12 mouse cellular contexts compared by ENCODE assay signal in the genomic region with DNA sequence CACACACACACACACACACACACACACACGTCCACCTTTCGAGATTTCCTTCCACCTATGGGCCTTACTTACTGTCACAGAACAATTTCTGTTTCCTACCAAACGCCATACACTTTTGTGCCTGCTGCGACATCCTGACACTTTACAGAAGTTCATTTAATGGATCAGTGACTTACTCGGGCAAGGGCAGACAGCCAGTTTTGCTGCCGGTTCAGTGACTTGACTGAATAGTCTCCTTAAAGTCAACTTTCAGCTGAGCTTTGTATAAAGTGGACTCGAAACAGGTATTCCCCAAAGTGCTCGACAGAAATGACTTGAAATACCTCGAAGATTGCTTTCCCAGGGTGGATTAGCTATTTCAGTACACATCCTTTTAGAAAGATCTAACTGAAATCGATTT.
A peak's percentile ranks its signal among the peaks of the same experiment; 100 is the strongest.
DNase-seq lines count a peak whose midpoint lies in the region; ATAC-seq and TF ChIP-seq lines count a peak whose summit lies in the region.
"Had no signal": no experiment of that assay in that cellular context is flagged by ENCODE, and none has a peak within 500 bp of the region (broad histone marks: within the 10 kb centered on the region; RNA-seq: fewer than 3 reads in every experiment).

No protein-coding gene starts in this region.

- no peak overlapping the region for H3K4me2 ChIP-seq in hindbrain, postnatal 0 days (ENCODE audit: low read depth, low read length)
- H3K4me2 ChIP-seq in hindbrain, embryonic 13.5 days: no peak overlapping the region
- H3K4me2 ChIP-seq in kidney, embryonic 16.5 days (replicated peaks; ENCODE audit: low read depth, low read length): peak overlapping the region; percentile 35

- peaks cover 8% of the 10 kb centered on the region for H3K4me1 ChIP-seq in hindbrain, postnatal 0 days (ENCODE audit: insufficient read depth, low read length)
- H3K4me1 ChIP-seq in hindbrain, embryonic 13.5 days (replicated peaks): peaks cover 47% of the 10 kb centered on the region
- H3K4me1 ChIP-seq in embryonic facial prominence, embryonic 10.5 days: peaks cover 88% of the 10 kb centered on the region
- H3K4me1 ChIP-seq in kidney, embryonic 16.5 days (ENCODE audit: insufficient read depth, low read length): peaks cover 93% of the 10 kb centered on the region

- ATAC-seq in hindbrain, postnatal 0 days: no peak
- no peak for ATAC-seq in hindbrain, embryonic 13.5 days (ENCODE audit: low FRiP score)
- ATAC-seq in kidney, embryonic 16.5 days (ENCODE audit: low FRiP score, low TSS enrichment): no peak
- no peak for ATAC-seq in megakaryocyte, adult 5-6 weeks (ENCODE audit: poor library complexity, severe bottlenecking)
- ATAC-seq: Patski had no signal

- H3K9me3 ChIP-seq in hindbrain, postnatal 0 days (ENCODE audit: low read length): no peaks in the 10 kb centered on the region
- no peaks in the 10 kb centered on the region for H3K9me3 ChIP-seq in hindbrain, embryonic 13.5 days
- H3K9me3 ChIP-seq in embryonic facial prominence, embryonic 10.5 days: no peaks in the 10 kb centered on the region
- H3K9me3 ChIP-seq in kidney, embryonic 16.5 days (ENCODE audit: low read length): no peaks in the 10 kb centered on the region
- H3K9me3 ChIP-seq: megakaryocyte, embryonic 14.5 days had no signal

- H3K27me3 ChIP-seq in hindbrain, postnatal 0 days (ENCODE audit: insufficient read depth, low read length): no peaks in the 10 kb centered on the region
- peaks cover 39% of the 10 kb centered on the region; the same call in 1 of the 2 replicates for H3K27me3 ChIP-seq in hindbrain, embryonic 13.5 days
- no peaks in the 10 kb centered on the region for H3K27me3 ChIP-seq in embryonic facial prominence, embryonic 10.5 days (replicated peaks; ENCODE audit: low read depth, poor library complexity, severe bottlenecking)
- no peaks in the 10 kb centered on the region for H3K27me3 ChIP-seq in kidney, embryonic 16.5 days (ENCODE audit: insufficient read depth, low read length)
- H3K27me3 ChIP-seq: CH12.LX; megakaryocyte, embryonic 14.5 days; Patski had no signal

- H3K36me3 ChIP-seq in hindbrain, postnatal 0 days (ENCODE audit: insufficient read depth, low read length): no peaks in the 10 kb centered on the region
- no peaks in the 10 kb centered on the region for H3K36me3 ChIP-seq in hindbrain, embryonic 13.5 days
- H3K36me3 ChIP-seq in embryonic facial prominence, embryonic 10.5 days (replicated peaks): peaks cover 56% of the 10 kb centered on the region
- H3K36me3 ChIP-seq in kidney, embryonic 16.5 days (ENCODE audit: insufficient read depth, low read length): no peaks in the 10 kb centered on the region

- H3K27ac ChIP-seq in hindbrain, postnatal 0 days: no peak overlapping the region
- no peak overlapping the region for H3K27ac ChIP-seq in hindbrain, embryonic 13.5 days
- H3K27ac ChIP-seq in embryonic facial prominence, embryonic 10.5 days (replicated peaks): peak overlapping the region; percentile 35
- peak overlapping the region; percentile 89 for H3K27ac ChIP-seq in kidney, embryonic 16.5 days (ENCODE audit: low read length)

- peak; percentile 66 for DNase-seq in hindbrain, postnatal 0 days (ENCODE audit: low spot score)
- peak; percentile 68 for DNase-seq in Muller cell, postnatal 12 days (ENCODE audit: inconsistent ontology term)
- no peak for DNase-seq in embryonic facial prominence, embryonic 10.5 days (ENCODE audit: low spot score)
- DNase-seq in layer of hippocampus, postnatal 36 days: no peak
- no peak for DNase-seq in layer of hippocampus, adult 9-11 months
- DNase-seq: thymus, adult 18-20 months had no signal

- WGBS in hindbrain, postnatal 0 days: 22% methylated on average over 10 of the region's 10 CpGs
- 23% methylated on average over 10 of the region's 10 CpGs for WGBS in hindbrain, embryonic 13.5 days
- whole genome bisulfite sequencing in embryonic facial prominence, embryonic 10.5 days: 55% methylated on average over 10 of the region's 10 CpGs
- 15% methylated on average over 10 of the region's 10 CpGs for WGBS in kidney, embryonic 16.5 days

- TF ChIP-seq CTCF in hindbrain, postnatal 0 days (IDR thresholded peaks at IDR 0.05; ENCODE audit: low read depth): no peak

- no peak overlapping the region for H3K4me3 ChIP-seq in hindbrain, postnatal 0 days (ENCODE audit: low read length)
- no peak overlapping the region for H3K4me3 ChIP-seq in hindbrain, embryonic 13.5 days
- H3K4me3 ChIP-seq in embryonic facial prominence, embryonic 10.5 days: no peak overlapping the region
- H3K4me3 ChIP-seq in kidney, embryonic 16.5 days (ENCODE audit: low read length): no peak overlapping the region
- H3K4me3 ChIP-seq: megakaryocyte, embryonic 14.5 days had no signal

- no peak overlapping the region for H3K9ac ChIP-seq in hindbrain, postnatal 0 days (replicated peaks; ENCODE audit: low read length)
- H3K9ac ChIP-seq in hindbrain, embryonic 13.5 days: no peak overlapping the region
- peak overlapping the region; percentile 42; the same call in 1 of the 2 replicates for H3K9ac ChIP-seq in kidney, embryonic 16.5 days (replicated peaks; ENCODE audit: low read length)

Comparison
In these comparisons a context has a peak if more than half of its experiments do, and no peak if none do; other contexts are left out.
1. DNase-seq: peak in hindbrain, postnatal 0 days (single experiment) and Muller cell, postnatal 12 days (single experiment); none in embryonic facial prominence, embryonic 10.5 days (single experiment), layer of hippocampus, postnatal 36 days (0 of 2) and layer of hippocampus, adult 9-11 months (single experiment).
2. H3K27ac ChIP-seq: peak in embryonic facial prominence, embryonic 10.5 days (single experiment) and kidney, embryonic 16.5 days (single experiment); none in hindbrain, postnatal 0 days (single experiment) and hindbrain, embryonic 13.5 days (single experiment).